Mouse (Mus musculus): ENCODE results near the gene Zbtb9.

Gene Zbtb9

GRCm38 (mm10) chr17:27011998-27012672, 39.2 kb downstream of the Zbtb9 start:
- peak; percentile 64 to 77 for DNase-seq (ENCODE audit: low spot score in 2 of 2)

- no peak for DNase-seq (ENCODE audit: low spot score in 2 of 2)
Observed at GRCm38 (mm10) chr17:27012909-27013308, 39.9 kb downstream of the Zbtb9 start.

GRCm38 (mm10) chr17:27017564-27018499, 44.9 kb downstream of the Zbtb9 start:
- DNase-seq (ENCODE audit: low spot score in 2 of 2), result peak; percentile 80 to 88

GRCm38 (mm10) chr17:27018555-27019196, 45.7 kb downstream of the Zbtb9 start:
- no peak for DNase-seq (ENCODE audit: low spot score in 2 of 2)

- no peak for DNase-seq (ENCODE audit: low spot score in 2 of 2)
Observed at GRCm38 (mm10) chr17:27021076-27021475, 48.1 kb downstream of the Zbtb9 start.

- no peak for DNase-seq (ENCODE audit: low spot score in 2 of 2)
Observed at GRCm38 (mm10) chr17:27021736-27022135, 48.8 kb downstream of the Zbtb9 start.

GRCm38 (mm10) chr17:27023342-27023741, 50.4 kb downstream of the Zbtb9 start:
- DNase-seq (ENCODE audit: low spot score in 2 of 2), result no peak

GRCm38 (mm10) chr17:27025326-27025902, 52.4 kb downstream of the Zbtb9 start:
- DNase-seq (ENCODE audit: low spot score in 2 of 2), result no peak

GRCm38 (mm10) chr17:27025951-27026350, 53.0 kb downstream of the Zbtb9 start:
- no peak for DNase-seq (ENCODE audit: low spot score in 2 of 2)

- peak; percentile 60 to 63 for DNase-seq (ENCODE audit: low spot score in 2 of 2)
Observed at GRCm38 (mm10) chr17:27027460-27028283, 54.7 kb downstream of the Zbtb9 start.

- peak; percentile 83 to 89 for DNase-seq (ENCODE audit: low spot score in 2 of 2)
Observed at GRCm38 (mm10) chr17:27028284-27028795, 55.4 kb downstream of the Zbtb9 start.

- no peak for DNase-seq (ENCODE audit: low spot score in 2 of 2)
Observed at GRCm38 (mm10) chr17:27028909-27029308, 55.9 kb downstream of the Zbtb9 start, which contains the start of gene Bak1. Gene Bak1 (minus strand): TSS chr17:27029009.

- no peak for DNase-seq (ENCODE audit: low spot score in 2 of 2)
Observed at GRCm38 (mm10) chr17:27029431-27029830, 56.5 kb downstream of the Zbtb9 start.

GRCm38 (mm10) chr17:27030896-27031295, 57.9 kb downstream of the Zbtb9 start:
- no peak for DNase-seq (ENCODE audit: low spot score in 2 of 2)

- DNase-seq (ENCODE audit: low spot score in 2 of 2), result no peak
Observed at GRCm38 (mm10) chr17:27032328-27032727, 59.4 kb downstream of the Zbtb9 start.

- DNase-seq (ENCODE audit: low spot score in 2 of 2), result peak; percentile 70 to 76
Observed at GRCm38 (mm10) chr17:27032869-27033268, 59.9 kb downstream of the Zbtb9 start.

GRCm38 (mm10) chr17:27036465-27036864, 63.5 kb downstream of the Zbtb9 start:
- no peak for DNase-seq (ENCODE audit: low spot score in 2 of 2)

- no peak for DNase-seq (ENCODE audit: low spot score in 2 of 2)
Observed at GRCm38 (mm10) chr17:27038335-27039050, 65.5 kb downstream of the Zbtb9 start.

GRCm38 (mm10) chr17:27039432-27040102, 66.6 kb downstream of the Zbtb9 start:
- no peak for DNase-seq (ENCODE audit: low spot score in 2 of 2)
